Mouse (Mus musculus) frontal cortex, adult (tissue): ENCODE results near the gene Cracr2b.
A peak's percentile ranks its signal among the peaks of the same experiment; 100 is the strongest.

Experiments used
- ATAC-seq: cut with Nextera tagmentation; 2 replicates; pipeline ENCODE4 v1.9.2; 2017; ENCODE audit warnings: mild to moderate bottlenecking, moderate library complexity, mixed read lengths; ENCODE audit not compliant: low TSS enrichment

Cracr2b gene

DNA sequence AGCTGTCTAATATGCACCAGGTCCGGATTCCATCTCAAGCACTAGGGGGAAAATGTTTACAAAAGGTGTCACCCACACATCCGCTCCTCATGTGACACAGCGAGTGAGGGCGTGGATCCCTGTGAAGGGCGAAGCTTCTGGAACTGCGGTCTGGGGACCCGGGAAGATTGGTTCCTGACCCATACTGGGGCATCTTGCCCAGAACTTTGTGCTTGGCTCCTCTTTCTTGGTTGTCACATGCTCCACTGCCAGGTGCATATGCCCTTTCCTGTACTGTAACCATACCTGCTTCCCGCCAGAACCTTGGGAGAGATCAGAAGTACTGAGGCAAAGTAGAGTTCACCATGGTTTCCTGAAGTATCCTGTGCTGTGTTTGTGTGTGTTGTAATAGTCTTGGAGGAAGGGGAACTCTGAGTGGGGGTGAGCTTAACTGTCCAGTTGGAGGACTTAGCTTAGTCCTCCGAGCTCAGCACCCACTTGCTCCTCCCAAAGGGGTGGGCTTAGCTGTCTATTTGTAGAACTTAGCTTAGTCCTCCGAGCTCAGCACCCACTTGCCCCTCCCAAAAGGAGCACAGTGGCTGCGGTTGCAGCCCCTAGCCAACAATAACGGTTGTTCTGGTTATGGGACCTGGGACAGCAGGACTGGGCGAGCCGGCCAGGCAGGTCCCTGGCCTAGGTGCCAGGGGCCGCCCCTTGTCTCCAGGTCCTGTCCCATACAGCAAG, at the start of gene Cracr2b:
TSS of gene Cracr2b (plus strand) at position 704 of the 723 bp plus-strand sequence.
- no peak for ATAC-seq

DNA sequence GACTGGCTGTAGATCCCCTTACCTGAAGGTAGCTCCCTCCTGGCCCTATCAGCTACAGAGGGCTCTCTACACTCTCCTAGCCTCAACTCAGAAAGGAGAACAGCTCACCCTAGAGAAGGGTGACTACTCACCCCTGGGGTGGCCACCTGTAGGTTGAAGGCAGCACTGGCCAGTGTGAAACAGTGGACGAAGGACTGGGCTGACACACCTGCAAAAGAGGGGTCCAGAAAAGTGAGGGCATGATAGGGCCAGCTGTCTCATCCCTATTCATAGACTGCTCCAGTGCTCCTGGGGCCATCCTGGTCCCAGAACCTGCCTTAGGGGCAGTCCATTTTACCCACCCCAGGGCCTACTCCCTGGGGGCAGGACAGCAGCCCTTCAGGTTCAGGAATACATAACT, 49.2 kb upstream of the Cracr2b start:
- ATAC-seq = no peak

DNA sequence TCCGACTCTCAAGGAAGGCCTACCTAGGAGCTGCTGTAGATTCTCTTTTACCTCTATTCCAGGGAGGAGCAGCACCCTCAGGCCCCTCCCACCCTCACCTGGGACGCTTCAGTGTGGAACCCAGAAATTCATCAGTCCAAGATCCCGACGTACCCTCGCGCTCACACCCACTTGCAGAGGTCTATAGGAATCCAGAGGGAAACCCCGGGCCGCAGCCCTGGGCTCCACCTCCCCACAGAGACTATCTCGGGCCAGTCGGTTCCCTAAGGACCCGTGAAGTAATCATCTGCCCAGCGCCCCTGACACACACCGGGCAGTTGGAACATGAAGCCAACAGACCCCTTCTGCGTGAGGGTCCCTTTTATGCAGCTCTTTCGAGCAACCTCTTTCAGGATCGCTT, 47.6 kb upstream of the Cracr2b start:
- ATAC-seq = peak; percentile 15; the same call in 1 of the 2 replicates

DNA sequence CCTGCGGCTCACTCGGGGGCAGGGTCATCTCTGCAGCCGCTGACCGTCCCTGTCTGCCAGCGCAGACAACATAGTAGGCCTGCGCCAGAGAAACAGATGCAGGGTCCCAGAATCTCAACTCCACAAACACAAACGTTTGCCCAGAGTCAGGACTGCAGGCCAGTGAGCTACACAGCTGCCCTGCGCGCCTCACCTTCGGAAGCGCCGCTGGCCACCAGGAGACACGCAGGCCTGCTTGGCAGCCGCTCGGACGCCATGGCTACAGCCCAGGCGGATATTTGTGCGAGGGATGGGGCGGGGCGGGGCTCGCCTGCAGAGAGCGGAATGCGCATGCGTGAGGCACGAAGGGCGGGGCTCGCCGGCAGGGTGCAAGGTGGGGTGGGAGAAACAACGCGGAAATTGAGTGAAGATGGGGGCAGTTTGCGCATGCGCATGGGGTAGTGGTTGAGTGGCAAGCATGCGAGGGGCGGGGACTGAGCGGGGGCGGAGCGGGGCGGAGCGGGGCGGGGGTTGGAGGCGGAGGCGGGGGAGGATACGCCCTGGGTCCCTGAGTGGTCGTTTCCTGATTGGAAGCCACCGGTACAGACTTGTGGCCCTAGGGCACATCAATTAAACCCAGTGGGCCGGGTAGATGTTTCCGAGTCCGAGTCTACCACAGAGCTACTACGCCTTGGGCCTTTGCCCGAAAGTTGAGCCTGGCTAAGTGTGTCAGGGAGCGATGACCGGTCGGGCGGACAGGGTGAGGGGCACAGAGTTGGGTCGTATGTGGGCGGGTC, 46.9 kb upstream of the Cracr2b start, which contains the start of gene Gatd1:
TSS of gene Gatd1 (minus strand) at position 328 of the 776 bp plus-strand sequence.
- ATAC-seq = peak; percentile 75

DNA sequence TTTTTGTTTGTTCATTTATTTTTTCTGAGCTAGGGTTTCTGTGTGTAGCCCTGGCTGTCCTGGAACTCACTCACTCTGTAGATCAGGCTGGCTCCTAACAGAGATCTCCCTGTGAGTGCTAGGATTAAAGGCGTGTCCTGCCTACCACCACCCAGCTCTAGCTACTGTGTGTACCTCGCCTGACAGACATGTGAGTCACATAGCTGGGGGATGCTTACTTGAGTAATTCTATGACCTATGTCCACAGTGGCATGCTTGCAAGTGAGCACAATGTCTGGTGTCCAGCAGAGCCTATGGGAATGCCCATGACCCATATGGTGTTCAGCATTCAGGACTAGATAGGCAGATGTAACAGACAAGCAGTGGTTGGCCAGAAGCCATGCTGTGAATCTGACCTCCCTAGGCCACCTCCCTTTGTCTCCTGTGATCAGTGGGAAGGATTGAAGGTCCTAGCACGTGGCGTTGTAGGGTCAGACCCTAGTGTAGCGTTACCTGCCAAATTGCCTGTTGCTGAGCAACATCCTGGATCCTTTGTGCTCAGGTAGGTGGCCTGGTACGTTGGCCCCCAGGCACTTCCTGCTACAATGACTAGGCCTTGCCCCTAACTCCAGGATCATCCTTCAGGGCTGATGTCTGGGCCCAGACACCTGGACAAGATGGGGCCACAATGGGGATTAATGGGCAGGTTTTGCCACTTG, 44.6 kb upstream of the Cracr2b start:
- no peak for ATAC-seq

DNA sequence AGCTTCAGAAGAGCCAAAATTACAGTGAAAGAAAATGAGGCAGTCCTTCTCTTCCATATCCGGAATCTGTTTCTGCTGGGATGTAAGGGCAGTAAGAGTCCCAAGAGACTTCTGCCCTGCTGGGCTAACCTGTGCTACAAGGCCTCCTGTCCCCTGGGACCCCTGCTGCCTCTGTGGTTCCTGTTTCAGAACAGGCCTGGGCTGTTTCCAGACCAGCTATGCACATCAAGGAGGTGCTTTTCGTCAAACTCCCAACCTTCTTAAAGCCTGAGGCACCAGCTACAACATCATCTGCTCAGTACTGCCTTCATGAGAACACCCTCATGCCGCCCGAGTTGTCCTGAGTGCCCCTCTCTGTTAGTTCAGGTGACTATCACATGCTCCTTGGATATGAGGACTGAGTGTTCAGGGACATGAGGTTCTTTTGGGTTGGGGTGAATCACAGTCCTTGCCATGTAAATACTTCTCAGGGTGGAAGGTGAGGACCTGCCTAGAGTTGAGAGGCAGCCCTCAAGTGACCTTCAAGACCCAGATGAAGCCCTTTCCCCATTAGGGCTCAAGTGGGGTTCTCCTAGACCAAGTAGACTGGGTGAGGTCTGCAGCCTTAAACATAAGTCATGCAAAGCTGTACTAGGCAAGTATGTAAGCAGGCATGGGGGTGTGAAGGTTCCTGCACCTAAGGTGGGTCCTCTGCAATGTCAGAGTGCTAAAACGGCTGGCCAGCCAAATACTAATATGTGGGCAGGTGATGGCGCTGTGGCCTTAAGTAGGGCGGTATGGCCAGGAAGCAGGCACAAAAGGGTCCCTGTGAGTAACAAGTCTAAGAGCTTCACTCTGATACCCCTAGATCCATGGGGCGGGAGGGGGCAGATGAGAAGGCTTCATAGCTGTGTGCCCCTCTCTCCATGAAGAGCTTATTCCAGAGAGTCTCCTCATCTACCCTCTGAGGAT, 42.9 kb upstream of the Cracr2b start:
- no peak for ATAC-seq

DNA sequence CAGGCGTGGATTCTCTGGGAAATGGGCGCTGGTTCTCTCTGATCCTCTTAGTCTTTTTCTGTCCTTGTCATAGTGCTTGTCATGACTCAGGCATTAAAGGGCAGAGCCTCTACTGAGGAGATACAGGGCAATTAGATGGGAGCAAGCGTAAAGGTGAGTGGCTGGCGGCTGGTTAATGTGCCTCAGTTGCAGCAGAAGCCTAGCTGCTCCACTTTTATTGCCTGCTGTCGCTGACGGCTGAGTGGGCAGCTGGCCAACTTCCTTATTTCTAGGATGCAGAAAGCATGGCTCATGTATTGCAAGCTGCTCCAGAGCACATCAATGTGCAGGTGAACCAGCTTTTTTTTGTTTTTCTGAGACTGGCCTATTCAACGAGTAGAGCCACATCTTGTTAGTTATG, 41.9 kb upstream of the Cracr2b start:
- no peak for ATAC-seq

DNA sequence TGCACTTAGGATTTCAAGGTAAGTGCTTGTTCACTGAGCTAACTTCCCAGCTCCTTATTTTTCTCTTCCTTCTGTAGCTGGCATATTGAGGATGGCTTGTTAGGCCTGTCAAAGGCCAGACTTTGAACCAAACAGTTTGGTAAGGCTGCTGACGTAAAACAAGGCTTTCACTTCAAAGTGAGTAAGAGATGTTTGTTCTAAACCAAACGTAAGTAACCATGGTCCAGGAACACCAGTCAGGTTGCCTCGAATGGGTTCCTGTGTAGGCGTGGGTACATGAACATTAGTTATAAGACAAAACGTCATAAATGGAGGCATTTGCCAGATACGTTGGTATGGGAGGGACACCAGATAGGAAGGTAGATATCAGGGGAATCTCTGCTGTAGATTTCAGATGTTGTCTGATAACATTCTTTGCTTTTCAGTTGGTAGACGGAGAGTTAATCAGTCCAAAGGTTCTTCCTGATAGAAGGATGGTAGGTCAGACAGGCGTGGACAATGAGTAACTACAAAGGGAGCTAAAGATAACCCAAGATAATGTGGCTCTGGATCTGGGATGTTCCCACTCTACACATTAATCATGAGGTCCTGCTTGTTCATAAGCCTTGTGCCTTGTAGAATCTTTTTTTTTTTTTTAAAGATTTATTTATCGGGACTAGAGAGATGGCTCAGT, 40.7 kb upstream of the Cracr2b start:
- no peak for ATAC-seq

DNA sequence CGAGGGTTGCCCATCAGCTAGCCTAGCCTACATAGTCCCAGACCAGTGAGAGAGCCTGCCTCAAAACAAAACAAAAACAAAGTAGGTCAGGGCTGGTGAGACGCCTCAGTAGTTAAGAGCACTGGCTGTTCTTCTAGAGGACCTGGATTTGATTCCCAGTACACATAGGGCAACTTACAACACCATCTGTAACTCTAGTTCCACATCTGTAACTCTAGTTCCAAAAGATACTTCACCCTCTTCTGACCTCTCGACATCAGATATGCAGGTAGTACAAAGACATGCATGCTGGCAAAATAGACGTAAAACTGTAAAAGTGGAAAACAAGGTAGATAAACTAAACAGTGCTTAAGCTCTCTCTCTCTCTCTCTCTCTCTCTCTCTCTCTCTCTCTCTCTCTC, 37.1 kb upstream of the Cracr2b start:
- ATAC-seq = no peak

DNA sequence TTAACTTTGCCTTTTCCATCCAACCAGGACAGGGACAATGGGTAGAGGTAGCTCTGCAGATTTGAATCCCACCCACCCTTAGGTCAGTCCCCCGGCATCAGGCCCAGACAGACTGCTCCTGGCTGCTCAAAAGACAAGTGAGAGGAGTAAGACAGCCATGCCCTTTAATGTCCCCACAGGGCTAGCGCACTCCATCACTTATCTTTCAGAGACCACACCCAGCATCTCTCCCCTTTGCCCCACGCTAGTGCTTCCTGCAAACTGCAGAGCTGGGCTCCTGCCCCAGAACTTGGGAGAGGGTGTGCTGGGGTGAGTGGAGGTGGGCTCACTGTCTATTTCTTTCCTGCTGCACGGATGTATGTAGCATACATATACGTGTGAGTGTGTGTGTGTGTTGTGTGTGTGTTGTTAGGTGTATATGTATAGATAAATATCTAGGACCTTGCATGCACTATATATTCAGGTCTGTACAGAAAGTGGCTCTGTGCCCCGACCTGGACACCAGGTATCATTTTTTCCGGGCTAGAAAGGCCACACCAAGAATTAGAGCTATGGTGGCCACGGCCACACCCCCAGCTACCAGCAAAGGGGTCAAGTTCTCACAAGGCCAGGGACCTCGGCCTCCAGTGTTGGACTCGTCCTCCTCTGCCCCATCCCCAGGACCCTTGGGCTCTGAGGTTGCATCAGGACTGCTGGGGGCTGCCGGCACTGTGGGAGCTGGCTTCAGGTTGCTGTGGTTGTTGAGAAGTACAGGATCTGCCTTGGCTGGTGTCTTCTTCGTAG, 33.8 kb upstream of the Cracr2b start:
- ATAC-seq = no peak

DNA sequence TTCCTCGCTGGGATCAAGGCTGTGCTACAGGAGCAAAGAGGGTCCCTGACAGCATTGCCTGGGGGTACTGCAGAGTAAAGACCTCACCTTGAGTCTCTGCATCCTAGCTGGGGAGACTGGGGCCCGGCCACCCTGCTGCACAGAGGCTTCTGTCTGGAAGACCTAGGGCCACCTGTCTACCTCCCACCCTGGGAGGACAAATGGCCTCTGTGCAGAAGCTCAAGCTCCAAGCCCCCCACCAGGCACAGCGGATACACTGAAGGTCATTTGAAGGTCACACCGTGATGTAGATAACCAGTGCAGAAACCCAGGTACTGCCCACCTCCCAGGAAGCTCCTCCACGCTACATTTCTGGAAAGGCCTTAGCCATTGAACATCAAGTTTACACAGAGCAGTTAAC, 32.2 kb upstream of the Cracr2b start:
- ATAC-seq = no peak

DNA sequence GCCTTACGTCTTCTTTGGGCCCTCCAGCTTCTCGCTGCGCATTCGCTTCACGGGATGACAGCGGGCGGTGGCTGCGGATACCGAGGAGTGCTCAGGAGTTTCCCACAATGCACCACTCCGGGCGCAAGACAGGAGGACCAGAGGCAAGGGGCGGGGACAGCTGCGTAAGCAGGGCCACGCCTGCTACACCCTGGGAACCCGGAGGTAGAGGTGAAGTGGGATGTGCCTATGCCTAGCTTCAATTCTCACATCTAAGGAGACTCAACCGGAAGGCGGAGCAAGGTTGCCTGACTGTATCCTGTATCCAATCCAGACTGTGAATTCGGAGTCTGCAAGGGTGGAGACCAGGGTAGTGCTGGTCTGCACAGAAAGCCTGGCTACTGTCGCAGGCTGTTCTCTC, 31.6 kb upstream of the Cracr2b start, which contains the start of gene Cend1:
TSS of gene Cend1 (minus strand) at position 182 of the 400 bp plus-strand sequence.
- ATAC-seq = peak; percentile 89

DNA sequence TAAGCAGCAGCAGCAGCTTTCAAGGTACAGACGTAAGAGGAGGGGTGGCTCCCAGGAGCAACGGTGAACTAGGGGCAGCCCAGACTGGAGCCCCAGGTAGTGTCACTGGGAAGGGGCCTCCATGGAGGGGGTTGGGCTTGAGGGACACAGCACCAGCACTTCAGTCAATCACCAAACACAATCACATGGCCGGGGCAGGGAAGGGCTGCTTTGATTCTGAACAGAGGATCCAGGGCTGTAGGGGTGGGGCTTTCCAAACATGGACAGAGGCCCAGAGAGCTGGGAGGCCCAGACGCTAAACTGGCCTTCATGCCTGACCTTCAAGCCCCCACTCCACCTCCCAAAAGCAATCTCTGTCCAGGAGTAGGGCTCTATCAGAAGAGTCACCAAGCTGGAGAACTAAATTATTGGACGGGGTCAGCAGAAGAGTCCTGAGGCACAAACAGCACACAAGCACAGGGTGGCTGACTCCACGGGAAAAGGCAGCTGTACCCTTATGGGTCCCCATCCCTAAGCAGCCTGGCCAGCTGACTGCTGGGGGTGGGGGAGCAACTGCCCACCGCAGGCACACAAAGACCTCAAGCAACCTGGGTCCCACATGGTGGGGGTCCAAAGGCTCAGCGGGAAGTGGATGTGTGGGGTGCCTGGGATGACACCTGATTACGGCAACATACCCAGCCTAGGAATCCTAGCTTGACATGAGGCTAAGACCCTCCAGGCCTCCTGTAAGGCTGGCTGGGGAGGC, 30.9 kb upstream of the Cracr2b start:
- no peak for ATAC-seq

DNA sequence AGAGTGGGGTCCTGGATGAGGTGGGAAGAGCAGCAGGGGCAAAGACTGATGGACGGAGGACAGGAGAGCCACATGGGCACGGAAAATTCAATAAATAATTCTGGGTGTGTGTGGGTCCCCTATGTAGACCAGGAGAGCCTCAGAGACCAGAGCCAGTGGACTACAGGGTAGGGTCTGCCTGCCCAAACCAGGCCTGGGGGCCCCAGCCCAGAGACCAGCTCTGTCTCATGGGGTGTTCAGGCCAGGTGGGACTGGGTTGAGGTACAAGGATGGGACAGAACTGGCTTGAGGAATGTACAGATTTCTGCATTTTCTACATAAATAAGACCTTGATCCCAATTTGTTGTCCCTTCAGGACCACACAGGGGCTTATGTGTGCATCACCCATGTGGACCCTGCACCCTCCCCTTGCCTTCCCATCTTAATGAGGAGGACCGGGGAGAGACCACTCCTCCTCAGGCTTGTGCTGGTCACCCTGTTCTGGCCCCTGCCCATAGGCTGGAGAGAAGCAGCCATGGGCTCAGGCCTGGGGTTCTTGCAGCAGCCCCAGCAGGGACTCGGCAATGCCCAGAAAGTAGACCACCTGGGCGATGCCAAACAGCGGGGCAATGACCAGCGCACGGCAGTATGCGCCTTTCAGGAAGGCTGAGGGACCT, 30.2 kb upstream of the Cracr2b start:
- ATAC-seq = no peak

DNA sequence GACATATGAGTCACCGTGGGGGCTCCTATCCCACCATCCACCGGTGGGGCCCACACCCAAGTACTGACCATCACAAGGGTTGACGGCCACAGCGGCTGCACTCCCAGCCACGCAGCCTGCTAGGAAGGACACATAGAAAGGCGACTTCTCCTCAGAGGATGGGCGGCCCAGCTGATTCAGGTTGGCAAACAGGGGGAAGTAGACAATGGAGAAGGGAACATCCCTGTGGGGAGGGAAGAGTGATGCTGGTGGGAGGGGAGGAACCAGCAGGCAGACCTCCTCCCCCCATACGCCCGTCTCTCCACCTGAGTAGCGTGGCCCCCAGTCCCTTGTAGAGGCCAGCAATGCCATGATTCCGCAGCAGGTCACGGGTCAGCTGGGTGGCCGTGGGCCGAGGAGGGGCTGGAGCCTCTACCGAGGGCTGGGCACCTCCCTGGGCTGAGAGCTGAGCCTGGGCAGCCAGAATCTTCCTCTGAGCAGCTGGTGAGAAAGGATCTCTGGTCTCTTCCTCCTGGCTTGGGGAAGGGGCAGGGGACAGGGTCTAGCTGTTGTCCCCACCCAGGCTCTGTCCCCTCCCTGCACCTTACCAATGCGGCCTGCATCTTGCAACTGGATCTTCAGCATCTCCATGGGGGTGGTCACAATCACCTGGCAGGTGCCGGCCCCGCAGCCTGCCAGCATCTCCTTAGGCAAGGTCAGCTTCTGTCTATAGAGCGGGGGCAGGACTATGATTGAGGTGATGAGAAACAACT, 29.3 kb upstream of the Cracr2b start:
- no peak for ATAC-seq

DNA sequence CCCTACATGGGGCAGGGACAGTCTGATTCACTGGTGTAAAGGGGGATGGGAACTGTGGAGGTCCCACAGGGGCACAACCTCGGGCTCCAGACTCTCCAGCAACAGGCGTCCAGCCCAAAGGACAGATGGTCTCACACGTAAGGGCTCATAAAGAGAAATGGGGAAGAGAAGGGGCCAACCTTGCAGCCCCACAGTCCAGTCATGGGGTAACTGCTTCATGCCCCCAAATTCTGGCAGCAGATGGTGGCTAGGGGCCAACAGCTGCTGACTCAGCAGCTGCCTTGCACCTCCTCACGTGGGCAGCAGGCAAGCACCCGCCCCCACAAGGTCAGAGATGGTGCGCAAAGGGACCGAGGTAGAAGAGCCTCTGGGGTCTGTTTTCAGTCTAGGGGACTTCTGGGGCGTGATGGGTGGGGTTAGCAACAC, 28.7 kb upstream of the Cracr2b start:
- ATAC-seq = no peak

DNA sequence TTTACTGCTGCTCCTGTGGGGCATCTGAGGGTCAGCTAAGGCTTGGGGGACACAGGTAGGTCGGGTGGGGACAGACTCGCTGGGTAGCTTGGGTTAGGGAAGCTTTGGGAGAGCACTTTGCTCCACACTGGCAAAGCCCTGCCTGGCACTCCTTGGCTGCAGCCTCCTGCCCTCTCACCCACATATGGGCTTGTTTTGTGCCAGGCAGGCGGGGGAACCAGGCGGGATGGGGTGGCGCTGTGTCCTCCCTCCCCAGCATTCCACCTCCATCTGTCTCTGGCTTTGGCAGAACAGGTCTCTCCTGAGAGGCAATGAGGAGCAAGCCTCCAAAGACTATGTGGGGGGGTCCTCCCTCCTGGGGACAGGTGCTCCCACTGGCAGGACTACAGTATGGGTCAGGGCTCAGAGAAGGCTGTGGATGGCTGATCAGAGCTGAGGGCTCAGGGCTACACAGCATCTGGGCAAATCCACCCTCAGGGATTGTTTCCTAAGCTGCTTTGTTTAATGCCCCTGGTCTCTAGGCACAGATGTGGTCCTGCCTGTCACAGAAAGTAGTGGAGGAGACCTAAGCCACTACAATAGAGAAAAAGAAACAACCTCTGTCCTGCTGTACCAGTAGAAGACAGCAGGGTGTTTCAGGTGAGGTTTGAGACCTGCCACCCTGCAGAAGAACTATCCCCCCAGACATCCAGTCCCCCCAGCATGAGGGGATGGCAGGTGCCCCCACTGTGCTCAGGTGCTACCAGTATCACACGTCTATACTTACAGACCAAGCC, 28.0 kb upstream of the Cracr2b start:
- no peak for ATAC-seq
